Mouse (Mus musculus): ENCODE measurements around the gene Slc16a7. TPM values are rescaled to one million over a fixed set of nuclear protein-coding genes. Genes with fewer than 3 reads are reported as not detected.
A peak's percentile ranks its signal among the peaks of the same experiment; 100 is the strongest.

Slc16a7 gene
- 4.3 and 4.4 TPM in 2 replicates for polyA plus RNA-seq (2015; fragmentation: Nextera tagmentation; extraction: Ambion mirVana)

- Histone ChIP-seq H3K27me3 (replicated peaks) (no peaks in the 10 kb centered on the region; the same call in 1 of the 2 replicates), H3K4me1 (peaks cover 12% of the 10 kb centered on the region), H3K4me3 (peak within 1 kb of the TSS; percentile 82), H3K9ac (peak within 1 kb of the TSS; percentile 87), H3K9me3 (no peaks in the 10 kb centered on the region), H3K27ac (replicated peaks) (0 out of 2 replicates have a peak within 1 kb of the TSS, but pooled peaks have one; percentile 20), H3K36me3 (no peaks in the 10 kb centered on the region), H3K4me2 (peak within 1 kb of the TSS; percentile 89)
- under 1% methylated on average over 65 of the region's 67 CpGs for WGBS
- peak; percentile 69; the same call in 1 of the 2 replicates for ATAC-seq (ENCODE audit: extremely low read depth, insufficient number of reproducible peaks, low FRiP score, low TSS enrichment)
Measured at GRCm38 (mm10) chr10:125388876-125389786, at the start of gene Slc16a7. TSS of gene Slc16a7 (minus strand) at chr10:125389465.

DNA sequence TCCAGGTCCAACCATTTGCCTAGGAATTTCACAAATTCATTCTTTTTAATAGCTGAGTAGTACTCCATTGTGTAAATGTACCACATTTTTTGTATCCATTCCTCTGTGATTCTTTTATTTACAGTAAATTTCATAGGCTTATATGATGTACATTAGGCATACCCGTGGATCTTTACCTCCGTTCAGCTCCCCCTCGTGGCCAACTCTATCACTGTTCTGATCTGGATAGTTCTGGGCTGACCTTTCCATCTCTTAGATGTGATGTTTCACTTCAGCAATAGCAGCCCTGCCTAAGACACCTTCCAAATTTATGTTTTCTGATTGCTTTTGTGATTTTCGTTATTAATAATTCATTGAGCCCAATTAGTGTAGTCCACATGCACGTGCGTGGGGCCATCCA is 29.5 kb upstream of the Slc16a7 start:
- H3K27me3 ChIP-seq (replicated peaks), result no peaks in the 10 kb centered on the region
- 62% methylated on average over 6 of the region's 6 CpGs for WGBS
- no peak overlapping the region for H3K4me2 ChIP-seq

GRCm38 (mm10) chr10:125399796-125400195 is 10.5 kb upstream of the Slc16a7 start:
- Histone ChIP-seq H3K27me3 (replicated peaks) (no peaks in the 10 kb centered on the region), H3K27ac (replicated peaks) (no peak overlapping the region), H3K9ac (no peak overlapping the region), H3K4me2 (no peak overlapping the region), H3K36me3 (no peaks in the 10 kb centered on the region), H3K4me1 (no peaks in the 10 kb centered on the region), H3K9me3 (0 out of 2 replicates have a peak, but pooled peaks cover 7% of the 10 kb centered on the region), H3K4me3 (no peak overlapping the region)
- ATAC-seq (ENCODE audit: extremely low read depth, insufficient number of reproducible peaks, low FRiP score, low TSS enrichment), result no peak
- WGBS, result 72% methylated on average over 4 of the region's 4 CpGs

More for the DNA sequence above, 29.5 kb upstream of the Slc16a7 start:
- no peak for ATAC-seq (ENCODE audit: extremely low read depth, insufficient number of reproducible peaks, low FRiP score, low TSS enrichment)
- no peaks in the 10 kb centered on the region for H3K4me1 ChIP-seq
- H3K27ac ChIP-seq (replicated peaks), result no peak overlapping the region
- H3K9me3 ChIP-seq, result no peaks in the 10 kb centered on the region
- H3K36me3 ChIP-seq, result no peaks in the 10 kb centered on the region
- no peak overlapping the region for H3K4me3 ChIP-seq
- no peak overlapping the region for H3K9ac ChIP-seq

DNA sequence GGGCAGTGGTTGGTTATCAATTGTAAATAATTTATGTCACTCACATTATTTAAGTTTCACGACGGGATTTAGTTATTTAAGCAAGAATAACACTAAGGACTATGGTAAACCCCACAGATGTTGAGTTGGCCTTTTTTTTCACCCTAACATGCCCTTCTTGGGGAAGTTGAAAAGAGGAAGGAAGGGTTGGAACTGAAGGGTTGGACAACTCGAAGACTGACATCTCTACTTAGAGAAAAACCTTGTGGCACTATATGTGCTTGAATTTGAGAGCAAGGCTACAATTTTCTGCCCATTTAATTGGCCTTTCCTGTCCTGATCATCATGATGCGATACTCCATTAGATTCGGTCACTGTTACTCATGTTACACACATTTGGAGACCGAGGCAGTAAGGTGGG is 746 bp upstream of the Slc16a7 start:
- Histone ChIP-seq H3K4me3 (peak overlapping the region; percentile 82; the same call in 1 of the 2 replicates), H3K9ac (peak overlapping the region; percentile 87)
- WGBS, result 70% methylated on average over 6 of the region's 6 CpGs

DNA sequence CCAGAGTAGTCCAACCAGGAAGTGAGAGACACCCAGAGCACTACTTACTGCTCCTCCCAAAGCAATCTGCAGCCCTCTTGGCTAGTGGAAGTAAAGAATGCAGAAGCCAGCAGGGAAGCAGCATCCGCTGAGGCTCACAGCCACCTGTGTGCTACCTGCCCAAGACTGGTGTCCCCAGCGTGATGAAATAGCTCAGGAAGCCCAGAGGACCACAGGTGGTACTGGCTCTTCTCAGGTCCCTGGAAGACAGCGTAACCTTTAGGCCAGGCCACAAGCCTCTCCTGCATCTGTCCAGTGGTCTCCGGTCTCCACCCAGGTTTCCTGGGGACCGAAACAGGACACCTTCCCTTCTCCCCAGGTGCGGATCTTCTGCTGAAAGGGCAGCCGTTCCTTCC is 787 bp downstream of the Slc16a7 start:
- no peak for ATAC-seq (ENCODE audit: extremely low read depth, insufficient number of reproducible peaks, low FRiP score, low TSS enrichment)
- no peaks in the 10 kb centered on the region for H3K9me3 ChIP-seq
- 0 out of 2 replicates have a peak overlapping the region, but pooled peaks have one; percentile 20 for H3K27ac ChIP-seq (replicated peaks)
- no peaks in the 10 kb centered on the region for H3K36me3 ChIP-seq
- WGBS, result 17% methylated on average over 7 of the region's 7 CpGs
- peaks cover 12% of the 10 kb centered on the region for H3K4me1 ChIP-seq
- H3K4me2 ChIP-seq, result peak overlapping the region; percentile 89
- H3K9ac ChIP-seq, result peak overlapping the region; percentile 87
- peak overlapping the region; percentile 82 for H3K4me3 ChIP-seq
- H3K27me3 ChIP-seq (replicated peaks), result no peaks in the 10 kb centered on the region; the same call in 1 of the 2 replicates

More for the DNA sequence above, 746 bp upstream of the Slc16a7 start:
- Histone ChIP-seq H3K4me1 (peaks cover 12% of the 10 kb centered on the region), H3K27me3 (replicated peaks) (no peaks in the 10 kb centered on the region; the same call in 1 of the 2 replicates), H3K9me3 (no peaks in the 10 kb centered on the region), H3K4me2 (peak overlapping the region; percentile 89), H3K36me3 (no peaks in the 10 kb centered on the region), H3K27ac (replicated peaks) (no peak overlapping the region)
- ATAC-seq (ENCODE audit: extremely low read depth, insufficient number of reproducible peaks, low FRiP score, low TSS enrichment), result no peak

GRCm38 (mm10) chr10:125387782-125388415 is 1.4 kb downstream of the Slc16a7 start:
- Histone ChIP-seq H3K4me3 (no peak overlapping the region), H3K27ac (replicated peaks) (0 out of 2 replicates have a peak overlapping the region, but pooled peaks have one; percentile 15), H3K9me3 (no peaks in the 10 kb centered on the region), H3K4me2 (peak overlapping the region; percentile 89), H3K27me3 (replicated peaks) (no peaks in the 10 kb centered on the region; the same call in 1 of the 2 replicates), H3K9ac (no peak overlapping the region), H3K36me3 (no peaks in the 10 kb centered on the region), H3K4me1 (peaks cover 12% of the 10 kb centered on the region)
- 52% methylated on average over 14 of the region's 14 CpGs for WGBS
- ATAC-seq (ENCODE audit: extremely low read depth, insufficient number of reproducible peaks, low FRiP score, low TSS enrichment), result no peak

GRCm38 (mm10) chr10:125375526-125375925 is 13.7 kb downstream of the Slc16a7 start:
- no peaks in the 10 kb centered on the region for H3K9me3 ChIP-seq
- no peaks in the 10 kb centered on the region for H3K27me3 ChIP-seq (replicated peaks)
- H3K4me1 ChIP-seq, result peaks cover 4% of the 10 kb centered on the region; the same call in 1 of the 2 replicates
- no peak overlapping the region for H3K4me3 ChIP-seq
- no peak for ATAC-seq (ENCODE audit: extremely low read depth, insufficient number of reproducible peaks, low FRiP score, low TSS enrichment)
- H3K36me3 ChIP-seq, result no peaks in the 10 kb centered on the region
- no peak overlapping the region for H3K4me2 ChIP-seq
- 68% methylated on average over 5 of the region's 5 CpGs for WGBS
- no peak overlapping the region for H3K27ac ChIP-seq (replicated peaks)
- no peak overlapping the region for H3K9ac ChIP-seq

DNA sequence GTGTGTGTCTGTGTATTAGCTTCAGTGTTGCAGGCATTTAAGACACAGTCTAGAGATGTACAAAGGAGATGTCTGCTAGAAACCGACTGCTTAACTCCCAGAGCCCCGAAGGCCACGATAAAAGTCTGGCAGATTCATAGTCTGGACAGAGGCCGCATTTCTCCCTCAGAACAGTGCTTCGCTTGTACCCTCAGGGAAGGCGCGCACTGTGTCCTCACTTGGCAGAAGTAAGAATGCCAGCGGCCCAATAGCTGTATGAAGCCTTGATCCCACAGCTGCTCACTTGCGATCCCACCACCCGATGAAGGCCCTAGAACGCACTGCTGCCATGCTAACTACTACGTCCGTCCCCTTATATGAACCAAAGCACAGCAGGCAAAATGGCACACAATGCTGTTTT is 16.6 kb downstream of the Slc16a7 start:
- Histone ChIP-seq H3K4me1 (peaks cover 4% of the 10 kb centered on the region; the same call in 1 of the 2 replicates), H3K9ac (no peak overlapping the region), H3K4me2 (no peak overlapping the region), H3K27ac (replicated peaks) (no peak overlapping the region), H3K9me3 (no peaks in the 10 kb centered on the region), H3K36me3 (no peaks in the 10 kb centered on the region), H3K4me3 (no peak overlapping the region), H3K27me3 (replicated peaks) (no peaks in the 10 kb centered on the region)
- ATAC-seq (ENCODE audit: extremely low read depth, insufficient number of reproducible peaks, low FRiP score, low TSS enrichment), result no peak
- WGBS, result 86% methylated on average over 13 of the region's 13 CpGs

- Histone ChIP-seq H3K36me3 (no peaks in the 10 kb centered on the region), H3K4me2 (no peak overlapping the region), H3K4me1 (peaks cover 4% of the 10 kb centered on the region; the same call in 1 of the 2 replicates), H3K27ac (replicated peaks) (no peak overlapping the region), H3K9me3 (no peaks in the 10 kb centered on the region), H3K4me3 (no peak overlapping the region), H3K9ac (no peak overlapping the region), H3K27me3 (replicated peaks) (no peaks in the 10 kb centered on the region)
- ATAC-seq (ENCODE audit: extremely low read depth, insufficient number of reproducible peaks, low FRiP score, low TSS enrichment), result no peak
- WGBS, result 61% methylated on average over 11 of the region's 11 CpGs
Measured at GRCm38 (mm10) chr10:125371451-125371850, 17.8 kb downstream of the Slc16a7 start.

GRCm38 (mm10) chr10:125370037-125370610 is 19.1 kb downstream of the Slc16a7 start:
- Histone ChIP-seq H3K4me1 (peaks cover 4% of the 10 kb centered on the region; the same call in 1 of the 2 replicates), H3K27ac (replicated peaks) (no peak overlapping the region), H3K4me3 (no peak overlapping the region), H3K4me2 (no peak overlapping the region), H3K27me3 (replicated peaks) (no peaks in the 10 kb centered on the region), H3K36me3 (no peaks in the 10 kb centered on the region), H3K9ac (no peak overlapping the region), H3K9me3 (no peaks in the 10 kb centered on the region)
- no peak for ATAC-seq (ENCODE audit: extremely low read depth, insufficient number of reproducible peaks, low FRiP score, low TSS enrichment)
- 51% methylated on average over 8 of the region's 8 CpGs for WGBS

DNA sequence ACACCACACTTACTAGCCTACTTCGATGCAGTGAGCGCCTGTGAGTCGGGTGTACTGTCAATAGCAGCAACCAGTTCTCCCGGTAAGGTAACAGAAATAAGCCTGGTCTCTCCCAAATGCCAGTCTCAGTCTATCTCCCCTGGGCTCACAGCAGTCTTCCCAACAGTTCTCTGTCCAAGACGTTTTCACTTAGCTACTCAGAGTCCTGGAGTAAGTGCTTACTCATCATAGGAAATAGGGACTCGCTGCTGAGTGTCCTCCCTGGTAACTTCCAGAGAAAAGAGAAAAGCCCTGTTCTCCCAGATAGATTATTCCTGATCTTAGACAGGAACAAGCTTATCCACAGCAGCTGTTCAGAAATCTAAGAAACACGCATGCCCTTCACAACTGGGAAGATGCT is 30.8 kb downstream of the Slc16a7 start:
- ATAC-seq (ENCODE audit: extremely low read depth, insufficient number of reproducible peaks, low FRiP score, low TSS enrichment), result no peak
- no peak overlapping the region for H3K27ac ChIP-seq (replicated peaks)
- no peaks in the 10 kb centered on the region for H3K9me3 ChIP-seq
- H3K36me3 ChIP-seq, result no peaks in the 10 kb centered on the region
- no peaks in the 10 kb centered on the region for H3K27me3 ChIP-seq (replicated peaks)
- no peak overlapping the region for H3K4me2 ChIP-seq
- no peak overlapping the region for H3K4me3 ChIP-seq
- 76% methylated on average over 7 of the region's 7 CpGs for WGBS
- no peak overlapping the region for H3K9ac ChIP-seq
- H3K4me1 ChIP-seq, result no peaks in the 10 kb centered on the region; the same call in 1 of the 2 replicates
